Mouse (Mus musculus) forebrain, postnatal 0 days (tissue): ENCODE results near the gene Fam234b. TPM values are rescaled to one million over a fixed set of nuclear protein-coding genes. Genes with fewer than 3 reads are reported as not detected.

Source experiments
- ATAC-seq: fragments of 200-750 bp; cut with Nextera tagmentation; 2 replicates; pipeline ENCODE4 v1.8.0; 2017; ENCODE audit warnings: mild to moderate bottlenecking, moderate library complexity
- DNase-seq: peaks from one replicate; pipeline ENCODE4 v3.0.0-alpha.2; 2015
- H3K27ac ChIP-seq: fragments of 300-500 bp; sonication (generic); 2 replicates; pipeline ENCODE4 v1.5.1; 2014; ENCODE audit warnings: low read depth, mild to moderate bottlenecking, antibody characterized with exemption, low read length, moderate library complexity, mixed read lengths
- H3K27me3 ChIP-seq: fragments of 300-500 bp; sonication (generic); 2 replicates; pipeline ENCODE4 v1.6.1; 2014; ENCODE audit warnings: mild to moderate bottlenecking, low read length, mixed read lengths; ENCODE audit not compliant: insufficient read depth
- H3K36me3 ChIP-seq: fragments of 300-500 bp; sonication (generic); 2 replicates; pipeline ENCODE4 v1.6.1; 2014; ENCODE audit warnings: mild to moderate bottlenecking, moderate library complexity; ENCODE audit not compliant: insufficient read depth
- H3K4me1 ChIP-seq: fragments of 300-500 bp; sonication (generic); 2 replicates; pipeline ENCODE4 v1.6.1; 2014; ENCODE audit warnings: antibody characterized with exemption; ENCODE audit not compliant: insufficient read depth
- H3K4me2 ChIP-seq: fragments of 300-500 bp; sonication (generic); 2 replicates; pipeline ENCODE4 v1.6.1; 2014; ENCODE audit warnings: low read depth, mild to moderate bottlenecking, moderate library complexity
- H3K4me3 ChIP-seq: fragments of 300-500 bp; sonication (generic); 2 replicates; pipeline ENCODE4 v1.5.1; 2014; ENCODE audit warnings: low read depth, low read length, mixed read lengths
- H3K9ac ChIP-seq: fragments of 300-500 bp; sonication (generic); 2 replicates; pipeline ENCODE4 v1.6.1; 2014; ENCODE audit warnings: mild to moderate bottlenecking
- H3K9me3 ChIP-seq: fragments of 300-500 bp; sonication (generic); 2 replicates; pipeline ENCODE4 v1.6.1; 2016; ENCODE audit warnings: low read length
- CTCF ChIP-seq: sonication (generic); IDR thresholded peaks from 2 replicates; pipeline ENCODE4 v1.5.1; 2016; ENCODE audit warnings: antibody characterized with exemption, control low read depth, low read depth
- WGBS: fragments of 180-500 bp; shearing (Covaris S2); extraction: QIAGEN DNeasy Blood & Tissue Kit; methylation state at CpG from one replicate; pipeline ENCODE4 v1.1.7; 2014; 5-methylcytosine and 5-hydroxymethylcytosine counted together
- polyA plus RNA-seq: library from polyadenylated mRNA; unstranded; fragments of >200 nt; fragmentation: Nextera tagmentation; extraction: Ambion mirVana; gene quantifications from 2 replicates; pipeline ENCODE4 v1.2.1, GENCODE M21; 2015
- total RNA-seq: library from RNA; depleted of rRNA; stranded (reverse); fragments of >200 nt; gene quantifications from 2 replicates; pipeline ENCODE4 v1.2.3, GENCODE M21; 2014

The Fam234b gene
- total and polyA plus RNA-seq, 2 experiments from 2014 or later, result 81.3 to 118 TPM

- H3K27me3 ChIP-seq, result no peaks in the 10 kb centered on the region
- DNase-seq (no peak), ATAC-seq (no peak)
- no peak overlapping the region for H3K27ac ChIP-seq
- no peaks in the 10 kb centered on the region for H3K9me3 ChIP-seq
- H3K9ac ChIP-seq, result no peak overlapping the region
- H3K4me2 ChIP-seq, result no peak overlapping the region
- 94% methylated on average over 9 of the region's 9 CpGs for WGBS
- H3K4me3 ChIP-seq, result no peak overlapping the region
- no peaks in the 10 kb centered on the region for H3K4me1 ChIP-seq
- TF ChIP-seq CTCF, result no peak
- no peaks in the 10 kb centered on the region for H3K36me3 ChIP-seq
Observed at GRCm38 (mm10) chr6:135261124-135261523, 63.3 kb downstream of the Fam234b start.

GRCm38 (mm10) chr6:135262565-135262964 is 64.8 kb downstream of the Fam234b start:
- Histone ChIP-seq H3K9me3 (no peaks in the 10 kb centered on the region), H3K27ac (no peak overlapping the region), H3K27me3 (no peaks in the 10 kb centered on the region), H3K9ac (no peak overlapping the region), H3K36me3 (no peaks in the 10 kb centered on the region), H3K4me1 (no peaks in the 10 kb centered on the region), H3K4me2 (no peak overlapping the region), H3K4me3 (no peak overlapping the region)
- WGBS, result 79% methylated on average over 2 of the region's 2 CpGs
- DNase-seq (no peak), ATAC-seq (no peak)
- no peak for TF ChIP-seq CTCF

- H3K4me3 ChIP-seq, result no peak overlapping the region
- DNase-seq, result no peak
Observed at GRCm38 (mm10) chr6:135264136-135264535, 66.4 kb downstream of the Fam234b start.

DNA sequence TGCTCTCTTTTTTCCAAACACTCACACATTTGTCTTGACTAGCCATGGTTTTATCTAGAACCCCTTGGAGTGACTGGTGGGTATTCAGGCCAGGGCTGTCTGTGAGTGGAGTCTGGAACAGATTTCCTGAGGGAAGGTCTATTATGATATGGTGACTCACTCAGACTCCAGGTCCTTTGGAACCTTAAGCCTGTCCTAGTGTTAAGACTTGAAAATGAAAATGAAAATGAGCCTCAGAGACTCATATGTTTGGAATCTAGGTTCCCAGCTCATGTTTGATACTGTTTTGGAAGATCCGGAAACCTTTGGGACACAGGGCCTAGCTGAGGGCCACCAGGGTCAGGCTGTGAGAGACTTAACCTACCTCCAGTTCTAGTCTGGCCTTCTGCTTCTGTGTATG is 68.3 kb downstream of the Fam234b start:
- WGBS, result 100% methylated on average over 1 of the region's 1 CpGs
- DNase-seq (no peak), ATAC-seq (no peak)
- Histone ChIP-seq H3K27me3 (no peaks in the 10 kb centered on the region), H3K4me1 (no peaks in the 10 kb centered on the region), H3K36me3 (no peaks in the 10 kb centered on the region), H3K9ac (no peak overlapping the region), H3K9me3 (no peaks in the 10 kb centered on the region), H3K4me3 (no peak overlapping the region), H3K27ac (no peak overlapping the region), H3K4me2 (no peak overlapping the region)
- TF ChIP-seq CTCF, result no peak

More at GRCm38 (mm10) chr6:135264136-135264535, 66.4 kb downstream of the Fam234b start:
- 92% methylated on average over 6 of the region's 6 CpGs for WGBS
- no peak for ATAC-seq
- Histone ChIP-seq H3K36me3 (no peaks in the 10 kb centered on the region), H3K4me2 (no peak overlapping the region), H3K9me3 (no peaks in the 10 kb centered on the region), H3K9ac (no peak overlapping the region), H3K27ac (no peak overlapping the region), H3K4me1 (no peaks in the 10 kb centered on the region), H3K27me3 (no peaks in the 10 kb centered on the region)
- peak; percentile 27 for TF ChIP-seq CTCF

GRCm38 (mm10) chr6:135267221-135267620 is 69.4 kb downstream of the Fam234b start:
- Histone ChIP-seq H3K9me3 (no peaks in the 10 kb centered on the region), H3K27ac (no peak overlapping the region), H3K4me3 (no peak overlapping the region), H3K9ac (no peak overlapping the region), H3K36me3 (no peaks in the 10 kb centered on the region), H3K27me3 (no peaks in the 10 kb centered on the region), H3K4me2 (no peak overlapping the region), H3K4me1 (no peaks in the 10 kb centered on the region)
- 76% methylated on average over 3 of the region's 3 CpGs for WGBS
- TF ChIP-seq CTCF, result no peak
- no peak for DNase-seq
- ATAC-seq, result no peak

DNA sequence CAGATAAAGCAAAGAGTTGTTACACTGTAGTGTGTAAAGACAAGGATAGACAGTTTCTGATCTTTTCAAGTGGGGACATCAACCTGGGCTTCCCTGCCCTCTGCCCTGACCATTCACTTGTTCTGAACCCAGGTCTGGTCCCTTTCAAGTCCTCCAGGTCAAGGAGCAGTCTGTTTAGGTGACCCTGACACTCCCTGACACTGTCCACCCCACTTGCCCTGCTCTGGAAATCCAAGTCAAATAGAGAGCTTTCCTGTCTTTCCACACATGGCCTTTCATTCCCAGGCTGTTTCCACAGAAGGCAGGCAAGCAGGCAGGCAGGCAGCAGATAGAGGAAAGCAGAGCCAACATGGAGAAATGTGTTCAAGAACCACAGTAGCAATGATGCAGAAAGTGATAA is 70.6 kb downstream of the Fam234b start:
- no peak overlapping the region for H3K9ac ChIP-seq
- no peaks in the 10 kb centered on the region for H3K27me3 ChIP-seq
- no peak overlapping the region for H3K4me2 ChIP-seq

DNA sequence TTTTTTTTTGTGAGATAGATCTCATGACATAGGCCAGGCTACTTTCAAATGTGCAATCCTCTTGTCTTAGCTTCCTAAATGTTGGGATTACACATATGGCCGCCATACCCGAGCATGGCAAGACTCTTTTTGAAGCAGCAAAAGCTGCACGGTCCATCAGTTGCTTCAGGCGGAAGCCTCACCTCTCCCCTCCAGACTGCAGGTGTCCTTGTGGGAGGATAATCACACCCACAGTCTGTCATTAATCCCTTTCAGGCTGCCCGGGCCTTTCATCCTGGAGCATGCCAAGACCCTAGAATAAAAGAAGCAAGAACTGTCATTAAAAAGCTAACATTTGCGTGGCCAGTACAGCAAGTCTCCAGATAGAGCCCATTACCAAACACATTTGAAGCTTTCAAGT is 71.8 kb downstream of the Fam234b start:
- Histone ChIP-seq H3K27ac (no peak overlapping the region), H3K4me2 (no peak overlapping the region), H3K9me3 (no peaks in the 10 kb centered on the region), H3K36me3 (no peaks in the 10 kb centered on the region), H3K4me3 (no peak overlapping the region), H3K9ac (no peak overlapping the region), H3K4me1 (no peaks in the 10 kb centered on the region), H3K27me3 (no peaks in the 10 kb centered on the region)
- no peak for TF ChIP-seq CTCF
- ATAC-seq, result no peak
- DNase-seq, result no peak
- 28% methylated on average over 6 of the region's 6 CpGs for WGBS

More for the DNA sequence above, 70.6 kb downstream of the Fam234b start:
- Histone ChIP-seq H3K4me1 (no peaks in the 10 kb centered on the region), H3K9me3 (no peaks in the 10 kb centered on the region), H3K4me3 (no peak overlapping the region), H3K27ac (0 out of 2 replicates have a peak overlapping the region, but pooled peaks have one; percentile 29), H3K36me3 (no peaks in the 10 kb centered on the region)
- ATAC-seq (no peak), DNase-seq (no peak)
- no peak for TF ChIP-seq CTCF

GRCm38 (mm10) chr6:135271761-135272160 is 74.0 kb downstream of the Fam234b start:
- Histone ChIP-seq H3K4me2 (no peak overlapping the region), H3K9ac (no peak overlapping the region), H3K4me1 (no peaks in the 10 kb centered on the region), H3K9me3 (no peaks in the 10 kb centered on the region), H3K27ac (no peak overlapping the region), H3K4me3 (no peak overlapping the region), H3K36me3 (no peaks in the 10 kb centered on the region), H3K27me3 (no peaks in the 10 kb centered on the region)
- ATAC-seq (no peak), DNase-seq (no peak)
- WGBS, result 51% methylated on average over 2 of the region's 2 CpGs
- TF ChIP-seq CTCF, result no peak
